Mouse (Mus musculus): ENCODE measurements around the gene Actn3. TPM values are rescaled to one million over a fixed set of nuclear protein-coding genes. Genes with fewer than 3 reads are reported as not detected.
A peak's percentile ranks its signal among the peaks of the same experiment; 100 is the strongest.

Gene Actn3
- polyA plus RNA-seq, 1 experiment from 2014 or later: 2.0 TPM

DNA sequence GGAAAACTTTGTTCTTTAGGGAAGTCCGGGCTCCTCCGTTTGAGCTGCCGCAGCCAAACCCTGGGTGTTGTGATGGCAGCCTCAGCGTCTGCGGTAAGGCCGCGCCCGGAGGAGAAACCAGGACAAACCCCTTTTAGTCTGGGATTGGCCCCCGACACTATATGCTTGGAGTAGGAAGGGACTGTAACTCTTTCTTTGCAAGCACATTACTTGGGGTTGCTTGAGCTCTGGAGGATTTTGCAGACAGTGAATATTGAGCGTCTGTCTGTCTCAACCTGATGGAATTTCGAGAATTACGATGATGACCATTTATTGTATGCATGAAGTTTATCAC, 65.8 kb downstream of the Actn3 start:
- Histone ChIP-seq H3K4me3 (ENCODE audit: control insufficient read depth in 1 of 2, insufficient read depth in 1 of 2, low read depth in 1 of 2, low read length in 2 of 2) (peak overlapping the region; percentile 75 to 80), H3K9me3 (ENCODE audit: control insufficient read depth, low read length) (no peaks in the 10 kb centered on the region), H3K4me2 (ENCODE audit: low read length) (peak overlapping the region; percentile 69), H3K4me1 (ENCODE audit: control insufficient read depth in 2 of 2, insufficient read depth in 2 of 2, low read length in 2 of 2) (peaks cover 7 to 22% of the 10 kb centered on the region in 2 experiments), H3K27ac (replicated peaks in 1 of 2; ENCODE audit: control insufficient read depth in 1 of 2, insufficient read depth in 1 of 2, low read depth in 2 of 2, low read length in 2 of 2) (peak overlapping the region; percentile 92 to 97), H3K27me3 (ENCODE audit: control insufficient read depth, insufficient read depth, low read length) (no peaks in the 10 kb centered on the region), H3K9ac (ENCODE audit: low read length) (peak overlapping the region; percentile 87), H3K36me3 (ENCODE audit: control insufficient read depth, insufficient read depth, low read length) (no peaks in the 10 kb centered on the region)
- 5% methylated on average over 12 of the region's 12 CpGs for WGBS
- ATAC-seq (ENCODE audit: insufficient number of reproducible peaks, insufficient read depth, low FRiP score, low read depth): peak; percentile 27

Other genes with a start within 250 kb of the Actn3 start
- gene Gm960, start 179.2 kb downstream of the Actn3 start, polyA plus RNA-seq (2014; fragmentation: Nextera tagmentation; extraction: Ambion mirVana): 1.1 TPM in 2 replicates
- 0.24 and 0.27 TPM in 2 replicates for gene Sptbn2, start 166.7 kb downstream of the Actn3 start, polyA plus RNA-seq (2014; fragmentation: Nextera tagmentation; extraction: Ambion mirVana)
- gene Rbm4b, start 121.4 kb downstream of the Actn3 start, polyA plus RNA-seq (2014; fragmentation: Nextera tagmentation; extraction: Ambion mirVana): 34.1 and 35.2 TPM in 2 replicates
- 55.9 and 63.1 TPM in 2 replicates for gene Rbm4, start 84.0 kb downstream of the Actn3 start, polyA plus RNA-seq (2014; fragmentation: Nextera tagmentation; extraction: Ambion mirVana)
- 20.9 and 24.4 TPM in 2 replicates for gene Gm21992, start 66.3 kb downstream of the Actn3 start, polyA plus RNA-seq (2014; fragmentation: Nextera tagmentation; extraction: Ambion mirVana)
- gene Rbm14, start 66.3 kb downstream of the Actn3 start, polyA plus RNA-seq (2014; fragmentation: Nextera tagmentation; extraction: Ambion mirVana): 41.5 and 42.6 TPM in 2 replicates
- 38.8 and 39.0 TPM in 2 replicates for gene Ccs, start 38.6 kb downstream of the Actn3 start, polyA plus RNA-seq (2014; fragmentation: Nextera tagmentation; extraction: Ambion mirVana)
- gene Ccdc87, start 38.5 kb downstream of the Actn3 start, polyA plus RNA-seq (2014; fragmentation: Nextera tagmentation; extraction: Ambion mirVana): not detected in 2 replicates
- 36.9 and 39.2 TPM in 2 replicates for gene Ctsf, start 22.8 kb downstream of the Actn3 start, polyA plus RNA-seq (2014; fragmentation: Nextera tagmentation; extraction: Ambion mirVana)
- 7.2 and 8.2 TPM in 2 replicates for gene Zdhhc24, start 759 bp upstream of the Actn3 start, polyA plus RNA-seq (2014; fragmentation: Nextera tagmentation; extraction: Ambion mirVana)
- gene Bbs1, start 28.7 kb upstream of the Actn3 start, polyA plus RNA-seq (2014; fragmentation: Nextera tagmentation; extraction: Ambion mirVana): 1.5 and 2.4 TPM in 2 replicates
- gene Dpp3, start 50.4 kb upstream of the Actn3 start, polyA plus RNA-seq (2014; fragmentation: Nextera tagmentation; extraction: Ambion mirVana): 60.8 and 71.8 TPM in 2 replicates
- 0.51 and 0.81 TPM in 2 replicates for gene Peli3, start 65.2 kb upstream of the Actn3 start, polyA plus RNA-seq (2014; fragmentation: Nextera tagmentation; extraction: Ambion mirVana)
- 110 and 111 TPM in 2 replicates for gene Mrpl11, start 84.2 kb upstream of the Actn3 start, polyA plus RNA-seq (2014; fragmentation: Nextera tagmentation; extraction: Ambion mirVana)
- gene Npas4, start 112.4 kb upstream of the Actn3 start, polyA plus RNA-seq (2014; fragmentation: Nextera tagmentation; extraction: Ambion mirVana): 0.18 TPM in 1 of 2 replicates, not detected in the other
- 10.2 and 10.9 TPM in 2 replicates for gene Slc29a2, start 146.0 kb upstream of the Actn3 start, polyA plus RNA-seq (2014; fragmentation: Nextera tagmentation; extraction: Ambion mirVana)
- 49.9 and 53.1 TPM in 2 replicates for gene B4gat1, start 160.9 kb upstream of the Actn3 start, polyA plus RNA-seq (2014; fragmentation: Nextera tagmentation; extraction: Ambion mirVana)
- gene AC124502.3, start 161.0 kb upstream of the Actn3 start, polyA plus RNA-seq (2014; fragmentation: Nextera tagmentation; extraction: Ambion mirVana): 1.3 and 1.4 TPM in 2 replicates
- 27.5 and 31.2 TPM in 2 replicates for gene Brms1, start 163.4 kb upstream of the Actn3 start, polyA plus RNA-seq (2014; fragmentation: Nextera tagmentation; extraction: Ambion mirVana)
- 1.9 and 2.7 TPM in 2 replicates for gene Rin1, start 172.6 kb upstream of the Actn3 start, polyA plus RNA-seq (2014; fragmentation: Nextera tagmentation; extraction: Ambion mirVana)
- 15.3 and 16.8 TPM in 2 replicates for gene Cd248, start 190.2 kb upstream of the Actn3 start, polyA plus RNA-seq (2014; fragmentation: Nextera tagmentation; extraction: Ambion mirVana)
- gene Tmem151a, start 207.6 kb upstream of the Actn3 start, polyA plus RNA-seq (2014; fragmentation: Nextera tagmentation; extraction: Ambion mirVana): 3.7 and 3.9 TPM in 2 replicates
- gene Yif1a, start 210.6 kb upstream of the Actn3 start, polyA plus RNA-seq (2014; fragmentation: Nextera tagmentation; extraction: Ambion mirVana): 112 and 122 TPM in 2 replicates
- 4.4 and 5.4 TPM in 2 replicates for gene Cnih2, start 220.6 kb upstream of the Actn3 start, polyA plus RNA-seq (2014; fragmentation: Nextera tagmentation; extraction: Ambion mirVana)
- gene Rab1b, start 229.2 kb upstream of the Actn3 start, polyA plus RNA-seq (2014; fragmentation: Nextera tagmentation; extraction: Ambion mirVana): 223 and 231 TPM in 2 replicates
- 16.5 and 20.7 TPM in 2 replicates for gene Klc2, start 240.7 kb upstream of the Actn3 start, polyA plus RNA-seq (2014; fragmentation: Nextera tagmentation; extraction: Ambion mirVana)

Data from heart, embryonic 14.5 days (tissue).